Mouse (Mus musculus) layer of hippocampus, postnatal 10 days (tissue): ENCODE measurements around the gene Lmntd1. TPM values are rescaled to one million over a fixed set of nuclear protein-coding genes. Genes with fewer than 3 reads are reported as not detected.

ENCODE experiments used
- DNase-seq, 2 experiments: peaks; one replicate each; pipeline ENCODE4 v3.0.0; 2021; ENCODE audit warnings: low spot score in 2 of 2
- long read RNA-seq: library from polyadenylated mRNA; stranded (forward); transcript quantifications from one replicate; pipeline ENCODE4 v2.0.0, GENCODE M21; 2023
- total RNA-seq, 2 experiments: library from RNA; stranded (reverse); gene quantifications; 2 replicates each; pipeline ENCODE4 v1.2.3; 2021

Lmntd1 gene
- total RNA-seq = 1 to 10 TPM; 2.1 to 2.8 TPM
- long read RNA-seq = 0 reads

DNA sequence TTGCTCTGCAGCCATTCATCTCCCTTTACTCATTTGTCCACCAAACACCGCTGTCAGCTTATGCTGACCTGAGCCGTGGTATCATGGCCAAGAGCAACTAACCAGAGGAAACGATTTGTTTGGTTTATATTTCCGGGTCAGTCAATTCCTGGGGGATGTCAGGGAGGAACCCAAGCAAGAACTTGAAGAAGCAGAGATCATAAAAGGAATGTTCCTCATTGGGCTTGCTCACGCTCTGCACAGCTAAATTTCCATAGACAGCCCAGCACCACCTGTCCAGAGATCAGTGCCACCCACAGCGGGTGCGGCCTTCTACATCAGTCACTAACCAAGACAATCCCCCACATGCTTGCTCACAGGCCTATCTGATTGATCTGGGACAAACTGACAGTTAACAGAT lies at the start of gene Lmntd1:
Lmntd1 (minus strand) TSS at position 101 of the 400 bp plus-strand sequence.
- DNase-seq = no peak

DNA sequence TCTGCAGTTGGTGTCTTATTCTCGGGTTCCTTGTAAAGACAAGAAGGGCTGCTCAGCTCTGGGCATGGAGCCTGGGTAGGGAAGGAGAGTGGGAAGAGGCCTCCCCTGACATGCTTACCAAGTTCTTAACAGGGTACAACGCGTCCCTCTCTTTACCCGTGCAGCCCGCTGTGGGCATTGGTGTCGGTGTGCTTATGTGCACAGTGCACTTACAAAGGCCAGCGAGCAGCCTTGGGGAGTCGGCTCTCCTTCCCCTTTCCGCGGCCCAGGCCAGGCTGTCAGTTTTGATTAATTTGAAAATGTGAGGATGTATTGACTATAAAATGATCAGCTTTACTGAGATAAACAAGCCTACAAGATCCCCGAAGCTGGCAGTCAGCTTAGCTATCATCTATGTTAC lies 46.8 kb upstream of the Lmntd1 start:
- DNase-seq = no peak

DNA sequence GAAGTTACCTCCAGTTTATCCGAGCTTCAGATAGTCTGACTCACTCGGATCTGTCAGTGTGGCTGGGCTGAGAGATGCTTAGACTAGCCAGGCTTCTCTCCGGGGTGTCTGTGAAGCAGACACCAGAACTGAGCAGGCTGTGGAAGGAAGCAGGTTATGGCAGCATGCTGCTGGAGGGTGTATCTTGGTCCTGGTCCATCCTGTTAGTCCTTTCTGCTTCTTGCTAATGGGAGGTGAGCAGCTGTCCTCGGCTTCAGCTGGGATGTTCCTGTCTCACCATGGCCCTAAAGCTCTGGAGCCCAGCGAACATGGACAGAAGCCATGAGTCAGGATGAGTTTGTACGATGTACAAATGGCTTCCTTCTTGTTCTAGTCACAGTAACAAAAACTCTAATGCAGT lies 45.0 kb upstream of the Lmntd1 start:
- no peak for DNase-seq

- no peak for DNase-seq
Measured at GRCm38 (mm10) chr6:145656740-145657591, 42.8 kb upstream of the Lmntd1 start.

- DNase-seq = no peak
Measured at GRCm38 (mm10) chr6:145655678-145656077, 41.6 kb upstream of the Lmntd1 start.

DNA sequence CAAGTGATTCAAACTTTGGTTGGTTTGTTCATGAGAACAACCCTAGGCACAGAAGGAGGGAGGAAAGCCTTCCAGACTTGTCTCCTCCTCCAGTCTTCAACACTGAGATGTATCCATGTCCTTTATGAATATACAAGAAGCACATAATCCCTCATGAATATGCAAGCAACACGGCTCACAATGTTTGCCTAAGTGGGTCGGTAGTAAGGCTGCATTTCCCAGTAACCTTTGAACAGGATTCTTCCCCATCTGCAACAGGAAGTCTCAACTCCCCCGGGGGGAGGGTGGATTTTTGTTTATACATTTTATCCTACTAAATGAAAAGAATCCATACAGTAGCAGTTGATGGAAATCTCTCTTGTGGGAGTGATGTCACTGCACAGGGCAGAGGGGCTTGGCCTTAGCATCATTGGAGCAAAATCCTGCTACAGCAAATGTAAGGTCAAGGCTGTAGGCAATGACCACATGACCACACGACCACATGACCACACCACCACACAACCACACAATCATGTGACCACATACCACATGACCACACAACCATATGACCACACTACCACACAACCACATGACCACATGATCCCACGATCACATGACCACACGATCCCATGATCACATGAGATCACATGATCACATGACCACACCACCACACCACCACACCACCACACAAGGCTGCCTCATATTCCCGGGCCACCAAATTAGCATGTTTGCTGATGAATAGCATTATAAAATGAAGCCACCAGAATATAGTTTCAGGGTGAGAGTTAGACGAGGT lies 40.1 kb upstream of the Lmntd1 start:
- no peak for DNase-seq

DNA sequence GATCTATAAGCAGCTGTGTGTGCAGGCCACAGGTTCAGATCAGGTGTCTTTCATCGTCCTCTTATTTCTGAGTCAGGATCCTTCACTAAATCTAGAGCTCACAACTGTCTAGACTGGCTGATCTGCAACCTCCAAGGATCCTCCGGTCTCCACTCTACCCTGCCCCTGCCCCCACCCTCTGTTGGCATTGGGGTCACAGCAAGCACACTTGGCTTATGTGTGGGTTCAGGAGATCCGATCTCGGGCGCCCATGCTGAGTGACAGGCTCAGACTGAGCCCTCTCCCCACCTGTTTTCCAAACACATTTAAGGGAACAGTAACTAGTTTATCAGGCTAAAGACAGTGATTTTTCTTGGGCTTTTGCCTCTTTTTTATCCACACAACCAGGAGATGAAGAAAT lies 39.5 kb upstream of the Lmntd1 start:
- DNase-seq = no peak

DNA sequence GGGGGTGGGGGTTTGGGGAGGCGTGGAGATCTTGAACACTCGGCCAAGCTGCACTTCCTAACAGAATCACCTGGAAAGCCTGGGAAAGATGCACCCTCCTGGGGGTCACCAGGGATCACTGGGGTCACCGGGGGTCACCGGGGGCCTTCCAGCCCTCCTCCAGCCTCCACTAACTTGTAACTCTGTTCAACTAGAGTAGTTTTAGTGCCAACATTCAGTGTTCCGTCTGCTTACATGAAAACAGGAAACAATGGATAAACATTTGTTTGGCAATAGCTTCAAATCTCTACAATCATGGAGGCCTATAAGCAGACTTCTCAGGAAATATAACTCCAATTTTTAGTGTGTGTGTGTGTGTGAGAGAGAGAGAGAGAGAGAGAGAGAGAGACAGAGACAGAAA lies 38.9 kb upstream of the Lmntd1 start:
- no peak for DNase-seq

DNA sequence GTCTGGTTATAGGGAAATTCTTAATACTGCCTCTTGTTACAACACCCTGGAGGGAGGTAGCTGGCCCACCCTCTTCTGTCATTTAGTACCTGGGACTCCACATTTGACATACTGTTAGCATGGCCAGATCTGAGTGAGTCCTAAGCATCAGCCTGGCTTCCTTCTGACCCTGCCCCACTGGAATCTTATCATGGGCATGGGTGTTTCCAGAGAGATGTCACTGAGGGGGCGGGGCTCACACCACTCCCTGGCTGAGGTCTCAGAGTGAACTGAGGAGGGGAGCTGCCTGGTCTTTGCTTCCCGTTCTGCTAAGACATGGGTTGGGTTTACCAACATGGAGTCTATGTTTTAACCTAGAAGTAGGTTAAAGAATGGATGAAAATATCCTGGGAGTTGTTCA lies 37.9 kb upstream of the Lmntd1 start:
- DNase-seq = no peak

GRCm38 (mm10) chr6:145640971-145641506 lies 26.9 kb upstream of the Lmntd1 start:
- DNase-seq = no peak

GRCm38 (mm10) chr6:145638248-145638647 lies 24.1 kb upstream of the Lmntd1 start:
- DNase-seq = no peak

DNA sequence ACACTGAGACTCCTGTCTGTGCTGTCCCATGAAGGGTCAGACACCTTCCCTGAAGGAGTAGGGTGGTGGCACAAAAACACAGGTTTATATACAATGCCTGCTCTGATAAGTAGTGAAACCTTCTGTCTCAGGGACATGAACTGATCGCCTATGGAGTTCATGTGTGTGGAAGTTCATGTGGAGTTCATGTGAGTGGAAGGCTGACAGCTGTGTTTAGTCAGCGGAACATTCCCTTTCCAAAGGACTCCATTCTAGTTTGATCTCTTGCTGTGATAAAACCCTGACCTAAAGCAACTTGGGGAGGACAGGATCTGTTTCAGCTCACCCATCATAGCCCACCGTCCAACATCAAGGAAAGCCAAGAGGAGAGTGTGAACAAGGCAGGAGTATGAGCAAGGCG lies 22.6 kb upstream of the Lmntd1 start:
- no peak for DNase-seq

GRCm38 (mm10) chr6:145634454-145634853 lies 20.3 kb upstream of the Lmntd1 start:
- DNase-seq = no peak

- no peak for DNase-seq
Measured at GRCm38 (mm10) chr6:145630269-145630668, 16.1 kb upstream of the Lmntd1 start.

DNA sequence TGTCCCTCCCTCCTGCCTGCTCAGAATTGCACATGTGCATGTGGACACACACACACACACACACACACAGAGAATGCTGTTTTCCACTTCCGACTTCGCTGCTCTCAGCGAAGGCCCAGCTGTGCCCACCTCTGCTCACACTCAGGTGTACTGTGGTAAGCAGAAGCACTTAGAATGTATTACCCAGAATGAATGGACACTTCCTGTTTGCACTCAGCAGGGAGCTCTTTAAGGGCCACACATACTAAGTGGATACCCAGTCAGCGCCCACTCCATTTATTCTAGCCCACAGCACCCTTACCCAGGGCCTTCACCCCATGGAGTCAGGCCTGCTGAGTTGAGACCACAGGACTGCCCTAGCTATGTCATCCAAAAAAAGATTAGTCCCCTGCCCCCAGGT lies 9.0 kb upstream of the Lmntd1 start:
- DNase-seq = no peak

DNA sequence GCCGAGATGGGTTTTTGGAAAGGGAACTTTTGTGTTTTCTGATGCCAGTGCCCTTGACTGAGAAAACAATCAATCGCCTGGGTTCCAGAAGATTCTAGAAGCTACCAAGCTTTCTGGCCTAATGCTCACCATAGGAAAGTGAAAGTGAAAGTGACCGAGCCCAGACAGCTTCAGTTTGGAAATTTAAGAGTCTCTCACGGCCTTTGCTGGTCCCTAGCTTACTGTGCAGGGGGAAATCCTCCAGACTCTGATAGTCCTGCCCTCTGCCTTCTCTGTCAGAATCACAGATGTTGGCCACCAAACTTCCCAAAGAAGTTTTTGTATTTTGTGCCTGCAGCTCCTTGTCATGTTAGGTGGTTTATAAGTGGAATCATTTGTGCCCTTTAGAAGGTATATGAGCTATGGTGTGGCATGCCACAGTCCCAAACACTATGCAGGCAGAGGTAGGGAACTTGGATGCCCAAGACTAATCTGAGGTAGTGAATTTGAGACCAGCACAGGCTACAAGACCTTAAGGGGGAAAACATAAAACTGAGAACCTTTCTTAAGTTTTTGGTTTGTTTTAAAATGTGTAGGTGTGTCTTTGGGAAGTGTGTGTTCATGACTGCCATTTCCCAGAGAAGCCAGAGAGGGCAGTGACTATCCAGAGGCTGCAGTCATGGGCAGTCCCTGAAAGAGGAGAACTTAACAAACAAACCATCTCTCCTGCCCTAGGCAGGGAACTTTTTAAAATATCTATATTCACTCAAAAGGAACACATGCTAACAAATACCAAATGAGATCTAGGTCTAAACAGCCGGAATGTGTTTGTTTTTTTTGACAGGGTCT lies 2.5 kb upstream of the Lmntd1 start:
- no peak for DNase-seq

- no peak for DNase-seq
Measured at GRCm38 (mm10) chr6:145615666-145616210, 1.6 kb upstream of the Lmntd1 start, which contains the start of gene Tuba3b. TSS of gene Tuba3b (plus strand) at chr6:145615757.

GRCm38 (mm10) chr6:145612611-145613010 lies 1.5 kb downstream of the Lmntd1 start:
- DNase-seq = no peak

GRCm38 (mm10) chr6:145610901-145611300 lies 3.2 kb downstream of the Lmntd1 start:
- DNase-seq = no peak

DNA sequence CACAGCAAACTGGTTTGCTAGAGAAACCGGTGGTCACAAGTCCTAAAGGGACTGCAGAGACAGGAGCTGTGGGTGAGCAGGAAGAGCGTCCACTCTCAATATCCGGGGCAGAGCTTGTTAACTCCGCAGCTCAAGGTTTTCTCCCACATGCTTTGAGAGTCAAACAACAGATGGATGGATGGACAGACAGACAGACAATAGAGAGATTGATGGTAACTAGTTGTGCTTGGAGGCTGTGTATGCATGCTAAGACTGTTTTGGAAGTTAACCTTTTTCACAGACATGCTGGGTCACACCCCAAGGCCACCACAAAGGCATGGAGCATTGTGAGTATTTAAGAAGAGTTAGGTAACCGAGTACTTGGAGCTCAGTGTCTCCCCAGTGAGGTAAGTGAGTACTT lies 5.4 kb downstream of the Lmntd1 start:
- DNase-seq = no peak

DNA sequence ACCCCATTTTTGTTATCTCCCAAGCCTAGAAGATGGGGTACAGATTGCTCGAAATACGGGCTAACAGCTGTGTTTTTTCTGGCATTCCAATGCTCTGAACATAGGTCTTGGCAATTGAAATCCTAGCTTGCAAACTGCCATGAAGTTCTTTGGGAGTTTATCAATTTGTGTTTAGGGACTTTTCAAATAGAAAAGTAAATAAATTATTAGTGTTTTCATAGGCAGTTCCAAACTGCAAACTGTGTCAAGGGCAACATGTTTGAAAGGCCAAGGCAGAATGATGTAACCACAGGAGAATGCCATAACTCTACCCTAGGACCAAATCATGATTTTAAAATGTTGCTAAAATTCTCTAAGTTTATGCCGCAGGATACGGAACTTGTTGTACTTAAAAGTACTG lies 6.4 kb downstream of the Lmntd1 start:
- DNase-seq = no peak
